Mouse (Mus musculus): ENCODE measurements at regions not wholly inside any gene's neighbourhood (a gene's known extent, or its start where the extent isn't known, plus 50 kb on each side); places are given as distances from the start of the nearest gene placed in this dataset.

DNA sequence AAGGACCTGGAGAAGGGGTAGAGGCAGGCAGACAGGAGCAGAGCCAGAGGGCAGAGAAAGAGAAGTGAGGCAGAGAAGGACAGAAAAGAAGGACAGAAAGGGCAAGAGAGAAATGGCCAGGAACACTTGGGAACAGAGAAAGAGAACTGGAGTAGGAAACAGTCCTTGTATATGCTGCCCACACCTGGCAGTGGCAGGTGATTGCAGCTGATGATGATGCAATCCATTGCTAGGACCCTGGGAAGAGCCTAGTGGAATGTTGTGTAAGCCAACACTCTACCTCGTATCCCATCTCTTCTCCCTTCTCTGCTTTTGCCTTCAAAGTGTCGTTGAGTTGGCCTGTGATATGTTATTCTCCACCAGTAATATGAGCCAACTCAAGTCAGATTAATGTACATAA is 1195.9 kb downstream of the 9330182O14Rik start:
- no peak for TF ChIP-seq CTCF (IDR thresholded peaks at IDR 0.05; ENCODE audit: borderline replicate concordance, control insufficient read depth, extremely low read depth, insufficient read depth, low read length, poor library complexity)
- no peak for TF ChIP-seq POLR2A (IDR thresholded peaks at IDR 0.05; ENCODE audit: control insufficient read depth, extremely low read depth, insufficient read depth, low read length, poor library complexity)

Measured in thymus, adult 2 months (tissue).